Mouse (Mus musculus) left cerebral cortex, postnatal 36 days (tissue): ENCODE measurements around the gene Macrod1. TPM values are rescaled to one million over a fixed set of nuclear protein-coding genes. Genes with fewer than 3 reads are reported as not detected.

Experiments used
- DNase-seq, 2 experiments: peaks; one replicate each; pipeline ENCODE4 v3.0.0; 2021 to 2022; ENCODE audit warnings: low spot score in 2 of 2, mixed read lengths in 1 of 2
- intact Hi-C: fragments of 180-260 bp; cut with DNase I; formaldehyde crosslinking; loops from one replicate; pipeline ENCODE4 v1.15.1; 2025
- total RNA-seq, 2 experiments: library from RNA; stranded (reverse); gene quantifications; 2 replicates each; pipeline ENCODE4 v1.2.3; 2021

Gene Macrod1
- total RNA-seq, 2 experiments from 2014 or later, result 14.1 to 17.6 TPM

DNA sequence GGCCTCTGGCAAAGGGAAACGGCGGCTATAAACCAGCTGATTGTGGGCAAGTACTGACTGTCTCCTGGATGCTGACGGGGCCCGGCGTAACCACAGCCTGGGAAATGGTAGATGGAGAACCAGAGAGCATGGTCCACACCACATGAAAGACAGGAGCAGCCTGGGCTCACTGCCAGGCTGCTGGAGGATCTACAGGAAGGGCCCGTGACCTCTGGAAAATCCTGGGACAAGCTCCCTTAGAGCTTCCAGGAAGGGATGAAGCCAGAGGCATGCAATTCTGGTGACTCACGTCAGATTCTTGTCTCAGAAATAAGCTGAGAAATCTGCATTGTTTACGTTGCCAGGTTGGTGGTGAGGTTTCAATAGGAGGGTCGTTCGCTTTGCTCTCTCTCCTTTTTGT is 1.8 kb upstream of the Macrod1 start:
- intact Hi-C loops, result loop anchor here (10.0 kb wide), 1 partner anchor 290 kb away; the partner anchor contains the start of gene Mark2
- DNase-seq, result no peak

- DNase-seq, result no peak
- intact Hi-C loops, result loop anchor here (10.0 kb wide), 1 partner anchor 290 kb away; the partner anchor contains the start of gene Mark2
These were observed 1.4 kb upstream of the Macrod1 start for GRCm38 (mm10) chr19:7055173-7055572.

GRCm38 (mm10) chr19:7057126-7057721 is 614 bp downstream of the Macrod1 start:
- intact Hi-C loops, result loop anchor here (10.0 kb wide), 1 partner anchor 288 kb away; the partner anchor contains the start of gene Mark2
- no peak for DNase-seq

DNA sequence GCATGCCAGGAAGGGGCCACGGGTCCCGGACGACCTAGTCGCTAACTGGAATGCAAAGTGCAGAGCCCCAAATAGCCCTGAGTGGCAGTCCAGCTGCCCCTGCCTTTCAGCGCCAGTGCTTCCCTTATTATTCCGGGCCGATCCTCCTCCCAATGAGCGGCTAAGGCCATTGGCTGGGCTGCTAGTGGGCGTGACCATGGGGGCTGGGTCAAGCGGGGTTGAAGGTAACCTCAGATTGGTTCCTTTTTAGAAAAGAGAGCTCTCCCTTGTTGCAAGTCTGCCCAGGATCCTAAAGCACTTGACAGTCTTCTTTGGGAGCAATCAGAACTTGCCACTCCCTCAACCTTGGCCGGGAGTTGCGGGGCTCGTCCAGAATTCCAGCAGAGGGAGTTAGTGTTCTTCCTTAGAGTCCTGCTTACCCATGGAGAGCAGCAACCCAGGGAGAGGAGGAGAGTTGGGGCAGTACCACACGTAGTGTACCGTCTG is 1.2 kb downstream of the Macrod1 start:
- peak; percentile 72 for DNase-seq
- intact Hi-C loops, result loop anchor here (10.0 kb wide), 1 partner anchor 287 kb away; the partner anchor contains the start of gene Mark2

GRCm38 (mm10) chr19:7058541-7058940 is 1.9 kb downstream of the Macrod1 start:
- no peak for DNase-seq
- intact Hi-C loops, result loop anchor here (10.0 kb wide), 1 partner anchor 286 kb away; the partner anchor contains the start of gene Mark2

GRCm38 (mm10) chr19:7062110-7062509 is 5.5 kb downstream of the Macrod1 start:
- intact Hi-C loops, result loop anchor here (10.0 kb wide), 1 partner anchor 353 kb away; the partner anchor contains the start of gene 2700081O15Rik

GRCm38 (mm10) chr19:7062916-7063315 is 6.3 kb downstream of the Macrod1 start:
- intact Hi-C loops, result loop anchor here (10.0 kb wide), 1 partner anchor 352 kb away; the partner anchor contains the start of gene 2700081O15Rik
- DNase-seq, result no peak

More at GRCm38 (mm10) chr19:7062110-7062509, 5.5 kb downstream of the Macrod1 start:
- DNase-seq, result no peak

GRCm38 (mm10) chr19:7064571-7064970 is 8.0 kb downstream of the Macrod1 start:
- DNase-seq, result peak; percentile 76 to 78
- intact Hi-C loops, result loop anchor here (1.0 to 10.0 kb wide), 2 partner anchors 132 to 350 kb away; partner anchors contain the start of gene 2700081O15Rik

- intact Hi-C loops, result loop anchor here (10.0 kb wide), 1 partner anchor 349 kb away; the partner anchor contains the start of gene 2700081O15Rik
- no peak for DNase-seq
These were observed 9.6 kb downstream of the Macrod1 start for GRCm38 (mm10) chr19:7066034-7066827.

- intact Hi-C loops, result loop anchor here (10.0 kb wide), 1 partner anchor 348 kb away; the partner anchor contains the start of gene 2700081O15Rik
- DNase-seq, result no peak
These were observed 10.3 kb downstream of the Macrod1 start for GRCm38 (mm10) chr19:7066828-7067342.

- intact Hi-C loops, result loop anchor here (2.0 to 10.0 kb wide), 2 partner anchors 93 to 347 kb away; partner anchors contain the start of gene 2700081O15Rik
- no peak for DNase-seq
These were observed 10.9 kb downstream of the Macrod1 start for GRCm38 (mm10) chr19:7067344-7068050.

DNA sequence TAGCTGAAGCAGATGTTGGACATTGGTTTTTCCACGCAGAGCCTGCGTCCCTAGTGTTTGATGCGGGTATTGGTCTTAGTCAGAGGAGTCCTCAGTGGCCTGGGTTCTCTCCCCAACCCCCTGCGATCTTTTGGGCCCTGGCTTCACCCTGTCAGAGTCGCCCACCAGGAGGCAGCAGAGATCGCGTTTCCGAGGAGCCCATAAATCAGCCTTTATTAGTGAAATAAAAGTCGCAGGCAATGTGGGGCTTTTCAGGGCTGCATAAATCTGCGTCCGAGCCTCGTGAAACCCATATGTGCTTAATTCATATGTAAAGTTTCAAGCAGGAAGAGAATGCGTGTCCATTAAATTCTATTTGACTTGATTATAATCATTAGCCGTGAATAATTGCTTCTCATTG is 11.5 kb downstream of the Macrod1 start:
- intact Hi-C loops, result loop anchor here (2.0 to 10.0 kb wide), 2 partner anchors 93 to 347 kb away; partner anchors contain the start of gene 2700081O15Rik
- peak; percentile 67 to 70 for DNase-seq

- intact Hi-C loops, result loop anchor here (2.0 to 10.0 kb wide), 2 partner anchors 92 to 346 kb away; partner anchors contain the start of gene 2700081O15Rik
- no peak for DNase-seq
These were observed 12.3 kb downstream of the Macrod1 start for GRCm38 (mm10) chr19:7068661-7069531.

DNA sequence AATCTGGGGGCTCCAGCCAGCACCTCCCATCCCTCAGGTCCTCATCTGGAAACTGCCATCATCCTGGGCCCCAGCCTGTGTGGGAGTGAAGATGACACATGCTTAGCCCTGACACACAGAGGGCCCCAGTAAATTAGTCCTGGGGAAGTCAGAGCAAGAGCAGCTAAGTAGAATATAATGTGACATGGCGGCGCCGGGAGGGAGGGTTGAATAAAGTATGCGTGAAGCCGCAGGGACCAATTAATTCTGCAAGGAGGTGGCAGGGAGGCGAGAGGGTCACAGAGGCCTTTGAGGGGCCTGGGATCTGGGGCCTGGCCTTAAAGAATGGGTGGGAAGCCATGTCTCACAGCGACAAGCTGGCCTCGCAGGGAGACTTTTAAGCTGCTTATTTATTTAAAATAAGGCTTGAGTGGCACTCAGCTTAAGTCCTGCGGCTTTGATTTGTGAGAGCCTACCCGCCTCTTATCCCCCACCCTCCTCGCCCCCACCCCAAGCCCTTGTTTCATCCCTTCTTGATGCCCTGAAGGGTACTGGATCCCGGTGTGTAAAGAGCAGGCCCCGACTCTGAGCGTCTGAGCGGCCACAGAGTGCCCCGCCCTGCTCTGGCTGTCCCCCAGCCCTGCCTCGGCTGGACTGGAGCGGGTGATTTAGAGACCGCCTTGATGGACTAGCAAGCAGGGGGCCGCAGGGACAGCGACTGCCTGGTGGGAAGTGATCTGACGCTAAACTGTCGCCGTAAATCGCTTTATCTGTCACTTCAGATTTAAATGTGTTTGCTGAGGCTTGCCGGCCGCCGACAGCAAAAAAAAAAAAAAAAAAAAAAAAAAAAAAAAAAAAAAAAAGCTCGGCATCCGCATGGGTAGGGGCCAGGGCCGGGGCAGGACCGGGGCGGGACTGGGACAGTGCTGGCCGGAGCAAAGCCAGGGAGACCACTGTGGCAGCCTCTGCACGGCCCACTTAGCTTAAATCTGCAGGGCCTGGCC is 13.5 kb downstream of the Macrod1 start:
- intact Hi-C loops, result loop anchor here (2.0 to 10.0 kb wide), 2 partner anchors 91 to 345 kb away; partner anchors contain the start of gene 2700081O15Rik
- DNase-seq, result no peak

DNA sequence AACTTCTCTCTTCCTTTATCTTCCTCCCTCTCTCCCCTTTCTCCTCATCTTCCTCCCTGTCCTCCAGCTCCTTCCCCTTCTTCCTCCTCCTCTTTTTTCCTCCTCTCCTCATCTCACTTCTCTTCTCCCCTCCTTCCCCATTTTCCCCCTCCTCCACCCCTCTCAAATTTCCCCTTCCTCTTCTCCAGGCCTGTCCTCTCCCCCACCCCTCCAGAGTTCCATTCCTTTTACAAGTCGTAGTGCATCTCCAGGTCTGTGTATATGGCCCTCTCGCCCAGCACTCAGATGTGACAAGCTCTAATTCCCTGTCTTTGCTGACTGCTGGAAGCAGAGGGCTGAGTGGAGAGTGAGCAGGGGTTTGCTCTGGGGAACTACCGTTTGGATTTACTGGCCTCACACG is 14.2 kb downstream of the Macrod1 start:
- intact Hi-C loops, result no loop called here

DNA sequence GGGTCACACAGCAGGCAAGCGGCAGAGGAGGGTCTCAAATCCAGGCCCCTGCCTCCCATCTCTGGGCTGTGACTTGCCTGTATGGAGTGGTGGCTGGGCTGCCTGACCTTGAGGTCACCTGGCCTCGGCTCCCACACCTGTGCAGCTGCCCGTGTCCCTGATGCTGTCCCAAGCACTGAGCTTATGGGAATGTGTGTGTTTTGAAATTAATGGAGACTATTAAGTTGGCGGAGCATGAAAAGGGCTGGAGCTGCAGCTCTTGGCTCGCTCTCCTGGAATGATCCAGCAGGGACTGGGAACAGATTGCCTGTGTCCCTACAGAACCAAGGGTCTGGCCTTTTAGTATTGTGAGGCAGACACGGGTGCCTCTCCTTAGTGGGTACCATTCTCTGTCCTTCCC is 15.6 kb downstream of the Macrod1 start:
- intact Hi-C loops, result no loop called here
- no peak for DNase-seq

More for the DNA sequence above, 14.2 kb downstream of the Macrod1 start:
- no peak for DNase-seq
